Mouse (Mus musculus) heart, embryonic 11.5 days (tissue): ENCODE measurements around the gene Anxa6. TPM values are rescaled to one million over a fixed set of nuclear protein-coding genes. Genes with fewer than 3 reads are reported as not detected.

Experiments
- ATAC-seq: fragments of 200-750 bp; cut with Nextera tagmentation; replicated peaks from 2 replicates; pipeline ENCODE4 v1.8.0; 2017; ENCODE audit warnings: moderate library complexity; ENCODE audit not compliant: insufficient number of reproducible peaks, low FRiP score, low TSS enrichment
- H3K27ac ChIP-seq: fragments of 300-500 bp; sonication (generic); 2 replicates; pipeline ENCODE4 v1.5.1; 2014; ENCODE audit warnings: mild to moderate bottlenecking, low read depth, low read length
- H3K27me3 ChIP-seq: fragments of 300-500 bp; sonication (generic); 2 replicates; pipeline ENCODE4 v1.6.1; 2014; ENCODE audit warnings: mild to moderate bottlenecking, low read length, mixed read lengths; ENCODE audit not compliant: control insufficient read depth, insufficient read depth
- H3K36me3 ChIP-seq: fragments of 300-500 bp; sonication (generic); 2 replicates; pipeline ENCODE4 v1.6.1; 2014; ENCODE audit warnings: mild to moderate bottlenecking, low read length, moderate library complexity, mixed read lengths; ENCODE audit not compliant: control insufficient read depth, insufficient read depth
- H3K4me1 ChIP-seq: fragments of 300-500 bp; sonication (generic); 2 replicates; pipeline ENCODE4 v1.6.1; 2014; ENCODE audit warnings: low read length; ENCODE audit not compliant: control insufficient read depth, insufficient read depth
- H3K4me2 ChIP-seq: fragments of 300-500 bp; sonication (generic); 2 replicates; pipeline ENCODE4 v1.6.1; 2014; ENCODE audit warnings: mild to moderate bottlenecking, moderate library complexity
- H3K4me3 ChIP-seq: fragments of 300-500 bp; sonication (generic); 2 replicates; pipeline ENCODE4 v1.5.1; 2014; ENCODE audit warnings: low read depth, low read length
- H3K9ac ChIP-seq: fragments of 300-500 bp; sonication (generic); 2 replicates; pipeline ENCODE4 v1.6.1; 2014; ENCODE audit warnings: mild to moderate bottlenecking, low read depth, low read length, moderate library complexity
- H3K9me3 ChIP-seq: fragments of 300-500 bp; sonication (generic); replicated peaks from 2 replicates; pipeline ENCODE4 v1.6.1; 2016; ENCODE audit warnings: low read length; ENCODE audit not compliant: control insufficient read depth
- WGBS: fragments of 180-500 bp; shearing (Covaris S2); extraction: QIAGEN DNeasy Blood & Tissue Kit; methylation state at CpG from one replicate; pipeline ENCODE4 v1.1.7; 2014; ENCODE audit not compliant: insufficient replicate concordance; 5-methylcytosine and 5-hydroxymethylcytosine counted together
- polyA plus RNA-seq: library from polyadenylated mRNA; unstranded; fragments of >200 nt; fragmentation: Nextera tagmentation; extraction: Ambion mirVana; gene quantifications from 2 replicates; pipeline ENCODE4 v1.2.1, GENCODE M21; 2014

Anxa6 gene
- 300 and 370 TPM in 2 replicates for polyA plus RNA-seq

DNA sequence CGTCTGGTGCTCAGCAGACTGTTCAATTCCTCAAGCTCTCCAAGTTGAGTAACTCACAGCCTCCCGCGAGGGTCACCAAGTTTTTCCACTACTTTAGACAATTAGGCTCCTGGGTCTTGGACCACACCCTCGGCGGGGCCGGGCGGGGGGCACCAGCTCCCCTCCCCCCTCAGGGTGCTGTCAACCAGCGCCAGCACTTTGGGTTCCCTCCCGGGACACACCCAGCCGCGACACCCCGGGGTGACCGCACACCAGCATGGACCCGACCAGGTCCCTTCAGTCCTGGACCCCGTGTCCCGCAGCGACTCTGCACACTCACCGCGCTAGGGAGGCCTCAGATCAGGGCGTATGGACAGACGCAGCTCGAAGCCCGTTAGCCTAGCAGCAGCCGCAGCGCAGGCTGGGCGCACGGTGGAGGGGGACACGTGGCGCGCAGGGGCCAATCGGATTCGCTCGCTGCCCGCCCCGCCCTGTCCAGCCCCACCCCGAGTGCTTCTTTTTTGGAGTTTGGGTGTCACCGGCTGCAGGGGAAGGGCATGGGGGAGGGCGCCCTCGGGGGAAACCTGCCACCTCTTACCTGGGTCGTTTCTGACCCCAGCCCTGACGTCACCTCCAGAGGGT lies at the start of gene Anxa6:
Gene Anxa6, minus strand, starts transcription at position 406 of the 621 bp plus-strand sequence.
- Histone ChIP-seq H3K9me3 (no peaks in the 10 kb centered on the region), H3K27me3 (no peaks in the 10 kb centered on the region), H3K9ac (peak within 1 kb of the TSS; percentile 88), H3K4me1 (peaks cover 30% of the 10 kb centered on the region), H3K4me3 (peak within 1 kb of the TSS; percentile 78), H3K4me2 (peak within 1 kb of the TSS; percentile 94), H3K36me3 (no peaks in the 10 kb centered on the region), H3K27ac (peak within 1 kb of the TSS; percentile 82)
- WGBS: under 1% methylated on average over 40 of the region's 41 CpGs
- peak; percentile 88 for ATAC-seq

DNA sequence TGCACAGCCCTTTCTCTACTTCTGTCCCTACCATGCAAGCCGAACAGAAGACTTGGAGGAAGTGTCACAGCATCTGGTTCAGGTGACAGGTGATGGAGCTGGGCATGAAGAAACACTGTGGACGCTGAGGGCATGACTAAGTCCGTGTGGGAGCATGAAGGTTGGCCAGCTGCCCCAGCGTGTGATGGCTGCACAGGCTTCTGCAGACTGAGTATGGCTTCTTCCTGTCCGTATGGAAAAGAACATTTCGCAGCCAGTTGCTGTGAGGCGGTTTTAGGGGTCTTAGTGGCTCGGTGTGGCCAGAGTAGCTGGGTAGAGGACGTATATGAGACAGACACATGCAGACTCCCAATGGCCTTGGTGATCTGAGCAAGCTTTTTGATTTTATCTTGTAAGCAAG lies 48.0 kb upstream of the Anxa6 start:
- Histone ChIP-seq H3K27me3 (no peaks in the 10 kb centered on the region), H3K9me3 (0 out of 2 replicates have a peak, but pooled peaks cover 2% of the 10 kb centered on the region), H3K4me1 (peaks cover 18% of the 10 kb centered on the region), H3K4me2 (no peak overlapping the region), H3K36me3 (no peaks in the 10 kb centered on the region), H3K4me3 (no peak overlapping the region), H3K9ac (no peak overlapping the region), H3K27ac (no peak overlapping the region)
- ATAC-seq: no peak
- WGBS: 81% methylated on average over 9 of the region's 9 CpGs

DNA sequence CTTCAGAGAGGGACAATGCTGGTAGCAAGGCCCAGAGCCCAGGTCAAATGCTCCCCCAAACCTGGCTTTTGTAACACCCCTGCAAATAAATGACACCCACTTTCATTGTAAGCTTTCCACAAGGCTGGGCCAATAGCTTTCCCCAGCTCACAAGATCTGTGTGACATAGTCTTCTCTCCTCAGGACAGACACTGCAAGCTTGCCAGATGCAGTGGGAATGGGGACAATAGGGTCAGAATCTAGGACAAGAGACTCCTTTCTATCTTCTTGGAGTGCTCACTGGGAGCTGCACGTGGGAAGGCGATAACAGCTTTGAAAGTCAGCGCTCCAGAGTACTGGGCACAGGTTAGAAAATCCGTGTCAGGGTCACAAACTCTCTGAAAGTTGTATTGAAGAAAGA lies 45.9 kb upstream of the Anxa6 start:
- no peak overlapping the region for H3K9ac ChIP-seq
- no peak overlapping the region for H3K27ac ChIP-seq
- WGBS: 71% methylated on average over 4 of the region's 4 CpGs
- H3K27me3 ChIP-seq: no peaks in the 10 kb centered on the region
- no peaks in the 10 kb centered on the region for H3K36me3 ChIP-seq
- no peak overlapping the region for H3K4me3 ChIP-seq
- H3K4me1 ChIP-seq: peaks cover 18% of the 10 kb centered on the region
- 0 out of 2 replicates have a peak, but pooled peaks cover 2% of the 10 kb centered on the region for H3K9me3 ChIP-seq
- H3K4me2 ChIP-seq: no peak overlapping the region
- no peak for ATAC-seq

DNA sequence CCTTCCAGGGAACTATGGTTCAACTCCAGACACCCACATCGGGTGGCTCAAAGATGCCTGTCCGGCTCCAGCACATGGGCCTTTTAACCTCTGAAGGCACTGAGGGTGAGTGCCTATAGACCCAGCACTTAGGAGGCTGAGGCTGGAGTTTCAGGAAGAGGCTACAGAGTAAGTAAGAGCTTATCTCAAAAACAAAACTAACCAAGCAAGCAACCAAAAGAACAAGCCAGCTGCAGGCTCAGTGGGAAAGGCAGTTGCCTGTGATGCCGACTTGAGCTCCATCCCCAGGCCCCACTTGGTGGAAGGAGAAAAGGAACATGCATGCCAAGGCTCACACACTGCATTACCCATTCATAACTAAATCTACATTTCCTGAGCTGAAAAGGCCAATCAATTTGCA lies 45.3 kb upstream of the Anxa6 start:
- WGBS: 47% methylated on average over 3 of the region's 3 CpGs
- H3K27ac ChIP-seq: peak overlapping the region; percentile 89
- 0 out of 2 replicates have a peak, but pooled peaks cover 2% of the 10 kb centered on the region for H3K9me3 ChIP-seq
- no peaks in the 10 kb centered on the region for H3K36me3 ChIP-seq
- H3K9ac ChIP-seq: peak overlapping the region; percentile 77
- H3K4me1 ChIP-seq: peaks cover 20% of the 10 kb centered on the region
- no peaks in the 10 kb centered on the region for H3K27me3 ChIP-seq
- no peak for ATAC-seq
- no peak overlapping the region; the same call in 1 of the 2 replicates for H3K4me3 ChIP-seq
- peak overlapping the region; percentile 95 for H3K4me2 ChIP-seq

DNA sequence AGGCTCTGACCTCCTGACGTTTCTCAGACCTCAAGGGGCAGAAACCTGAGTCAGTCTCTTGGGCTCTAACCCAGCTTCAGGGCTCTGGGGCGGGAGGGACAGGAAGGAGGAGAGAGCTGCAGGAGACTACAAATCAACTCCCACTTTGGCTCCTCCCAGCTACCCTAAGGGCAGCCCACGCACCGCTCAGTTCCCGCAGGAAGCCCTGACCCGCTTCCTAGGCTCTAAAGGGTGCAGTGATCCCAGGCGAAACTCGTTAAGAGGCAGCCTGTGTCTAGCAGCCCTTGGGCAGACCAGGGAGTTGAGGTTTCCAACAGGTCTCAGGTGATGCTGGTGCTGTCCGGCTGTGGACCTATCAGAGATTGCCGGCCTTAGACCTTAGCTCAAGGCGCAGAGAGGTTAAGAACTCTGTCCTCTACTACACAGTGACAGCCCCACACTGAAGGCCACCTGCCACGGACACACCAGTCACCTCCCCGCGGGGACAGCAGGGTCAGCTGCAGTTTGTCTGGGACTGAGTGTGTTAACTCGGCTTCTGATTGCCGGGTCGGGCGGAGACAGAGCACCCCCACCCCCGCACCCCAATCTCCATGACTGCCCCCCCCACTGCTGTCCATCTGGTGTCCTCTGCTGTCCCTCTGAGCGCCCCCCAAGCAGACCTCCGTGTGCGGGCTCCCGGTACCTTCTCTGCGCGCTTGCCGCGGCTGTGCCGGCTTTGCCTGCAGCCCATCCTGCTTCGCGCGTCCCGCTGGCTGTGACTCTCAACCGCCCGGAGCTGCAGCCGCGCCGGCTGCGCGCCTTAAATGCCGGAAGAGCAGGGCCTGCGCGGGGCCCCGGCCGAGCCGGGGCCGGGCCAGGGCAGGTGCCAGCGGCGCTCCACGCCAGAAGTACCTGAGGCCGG lies 44.3 kb upstream of the Anxa6 start, which contains the start of gene Ccdc69:
Gene Ccdc69, minus strand, starts transcription at position 801 of the 901 bp plus-strand sequence.
- under 1% methylated on average over 50 of the region's 50 CpGs for WGBS
- Histone ChIP-seq H3K4me1 (peaks cover 27% of the 10 kb centered on the region), H3K27ac (peak within 1 kb of the TSS; percentile 89), H3K9ac (peak within 1 kb of the TSS; percentile 77), H3K36me3 (no peaks in the 10 kb centered on the region), H3K9me3 (0 out of 2 replicates have a peak, but pooled peaks cover 2% of the 10 kb centered on the region), H3K27me3 (no peaks in the 10 kb centered on the region), H3K4me3 (peak within 1 kb of the TSS; percentile 50), H3K4me2 (peak within 1 kb of the TSS; percentile 95)
- peak; percentile 74 for ATAC-seq

DNA sequence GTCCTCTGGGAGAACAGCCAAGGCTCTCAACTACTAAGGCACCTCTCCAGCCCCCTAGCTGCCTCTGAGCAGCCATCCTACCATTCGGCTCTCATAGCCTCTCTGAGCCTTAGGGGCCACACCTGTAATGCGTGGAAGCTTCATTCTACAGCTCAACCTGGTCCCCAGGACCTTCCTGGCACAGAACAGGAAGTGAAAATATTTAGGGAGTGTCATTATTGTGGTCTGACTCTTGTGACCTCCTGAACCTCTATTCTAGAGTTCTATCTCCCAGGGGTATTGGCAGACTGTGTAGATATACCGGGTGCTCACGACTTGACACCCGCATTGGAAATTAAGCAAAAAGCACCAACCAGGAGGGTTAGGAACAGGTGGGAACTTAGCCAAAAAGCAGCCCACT lies 43.0 kb upstream of the Anxa6 start:
- Histone ChIP-seq H3K36me3 (no peaks in the 10 kb centered on the region), H3K27me3 (no peaks in the 10 kb centered on the region), H3K27ac (no peak overlapping the region), H3K4me1 (peaks cover 27% of the 10 kb centered on the region), H3K4me2 (no peak overlapping the region), H3K9me3 (no peaks in the 10 kb centered on the region), H3K4me3 (no peak overlapping the region), H3K9ac (no peak overlapping the region)
- ATAC-seq: no peak
- WGBS: 83% methylated on average over 5 of the region's 5 CpGs

DNA sequence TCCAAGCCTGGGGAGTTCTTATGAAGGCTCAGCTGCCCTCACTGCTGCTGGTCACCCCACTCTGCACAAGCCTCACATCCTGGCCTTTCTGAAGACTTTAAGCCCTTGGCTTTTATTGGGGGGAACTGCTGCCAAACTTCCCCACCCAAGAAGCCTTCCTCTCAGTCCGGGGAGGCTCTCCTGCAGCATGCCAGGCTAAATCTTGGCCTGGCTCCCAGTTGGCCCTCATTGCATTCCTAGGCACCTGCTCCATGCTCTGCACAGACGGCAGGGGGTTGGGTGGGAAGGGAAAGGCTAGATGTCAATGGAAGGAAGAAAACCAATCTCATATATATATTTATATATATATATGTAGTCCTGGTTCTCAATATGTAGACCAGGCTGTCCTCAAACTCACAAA lies 42.4 kb upstream of the Anxa6 start:
- Histone ChIP-seq H3K27ac (peak overlapping the region; percentile 3; the same call in 1 of the 2 replicates), H3K4me2 (no peak overlapping the region), H3K4me1 (peaks cover 27% of the 10 kb centered on the region), H3K27me3 (no peaks in the 10 kb centered on the region), H3K36me3 (no peaks in the 10 kb centered on the region), H3K9me3 (no peaks in the 10 kb centered on the region), H3K9ac (no peak overlapping the region; the same call in 1 of the 2 replicates), H3K4me3 (no peak overlapping the region)
- WGBS: 62% methylated on average over 2 of the region's 2 CpGs
- ATAC-seq: no peak

DNA sequence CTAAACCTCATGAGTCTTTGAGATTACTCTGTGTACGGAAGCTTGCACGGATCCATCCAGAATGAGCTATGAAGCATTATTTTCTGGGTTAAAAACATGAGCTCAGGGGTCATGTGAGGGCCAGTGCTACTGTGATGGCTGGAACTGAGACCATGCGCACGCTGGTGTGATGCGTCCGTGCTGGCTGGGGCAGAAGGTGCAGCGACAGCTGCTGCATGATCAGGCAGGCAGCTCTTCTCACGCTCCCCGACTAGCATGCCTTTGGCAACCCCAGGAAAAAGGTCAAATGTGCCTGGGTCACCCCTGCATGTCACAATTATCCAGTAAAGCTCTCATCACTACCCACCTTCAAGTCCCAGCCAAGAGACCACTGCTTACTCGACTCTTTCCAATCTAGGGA lies 39.9 kb upstream of the Anxa6 start:
- H3K9me3 ChIP-seq: no peaks in the 10 kb centered on the region
- H3K9ac ChIP-seq: no peak overlapping the region
- 63% methylated on average over 10 of the region's 10 CpGs for WGBS
- no peak overlapping the region for H3K4me2 ChIP-seq
- H3K27me3 ChIP-seq: no peaks in the 10 kb centered on the region
- H3K4me3 ChIP-seq: no peak overlapping the region
- peaks cover 22% of the 10 kb centered on the region for H3K4me1 ChIP-seq
- no peaks in the 10 kb centered on the region for H3K36me3 ChIP-seq
- ATAC-seq: no peak
- H3K27ac ChIP-seq: peak overlapping the region; percentile 60; the same call in 1 of the 2 replicates
